Mouse (Mus musculus) liver, embryonic 16.5 days (tissue): ENCODE measurements around the gene Gpr3. TPM values are rescaled to one million over a fixed set of nuclear protein-coding genes. Genes with fewer than 3 reads are reported as not detected.

Source experiments
- ATAC-seq: fragments of 200-750 bp; cut with Nextera tagmentation; 2 replicates; pipeline ENCODE4 v1.8.0; 2017; ENCODE audit warnings: low read depth, mild to moderate bottlenecking, moderate number of reproducible peaks, moderate library complexity
- H3K27ac ChIP-seq: fragments of 300-500 bp; sonication (generic); 2 replicates; pipeline ENCODE4 v1.5.1; 2014; ENCODE audit warnings: mild to moderate bottlenecking, low read length
- H3K27me3 ChIP-seq: fragments of 300-500 bp; sonication (generic); 2 replicates; pipeline ENCODE4 v1.6.1; 2014; ENCODE audit warnings: low read depth, low read length, mixed read lengths; ENCODE audit not compliant: control insufficient read depth, insufficient read depth
- H3K36me3 ChIP-seq: fragments of 300-500 bp; sonication (generic); 2 replicates; pipeline ENCODE4 v1.6.1; 2014; ENCODE audit warnings: mild to moderate bottlenecking; ENCODE audit not compliant: control insufficient read depth, insufficient read depth
- H3K4me1 ChIP-seq: fragments of 300-500 bp; sonication (generic); 2 replicates; pipeline ENCODE4 v1.6.1; 2014; ENCODE audit warnings: low read depth, low read length, mixed read lengths; ENCODE audit not compliant: control insufficient read depth
- H3K4me2 ChIP-seq: fragments of 300-500 bp; sonication (generic); 2 replicates; pipeline ENCODE4 v1.6.1; 2014; ENCODE audit warnings: low read depth, low read length, mixed read lengths
- H3K4me3 ChIP-seq: fragments of 300-500 bp; sonication (generic); 2 replicates; pipeline ENCODE4 v1.5.1; 2014; ENCODE audit warnings: low read depth, mild to moderate bottlenecking, low read length
- H3K9ac ChIP-seq: fragments of 300-500 bp; sonication (generic); 2 replicates; pipeline ENCODE4 v1.6.1; 2014; ENCODE audit warnings: low read depth, low read length
- H3K9me3 ChIP-seq: fragments of 300-500 bp; sonication (generic); replicated peaks from 2 replicates; pipeline ENCODE4 v1.6.1; 2016; ENCODE audit warnings: low read length; ENCODE audit not compliant: control insufficient read depth
- whole genome bisulfite sequencing: fragments of 180-500 bp; shearing (Covaris S2); extraction: QIAGEN DNeasy Blood & Tissue Kit; methylation state at CpG from one replicate; pipeline ENCODE4 v1.1.7; 2014; ENCODE audit not compliant: insufficient replicate concordance; 5-methylcytosine and 5-hydroxymethylcytosine counted together
- polyA plus RNA-seq: library from polyadenylated mRNA; unstranded; fragments of >200 nt; fragmentation: Nextera tagmentation; extraction: Ambion mirVana; gene quantifications from 2 replicates; pipeline ENCODE4 v1.2.1, GENCODE M21; 2015

Gpr3 gene
- polyA plus RNA-seq, 1 experiment from 2014 or later, result not detected

- H3K9ac ChIP-seq, result no peak overlapping the region
- ATAC-seq, result no peak
- no peak overlapping the region for H3K27ac ChIP-seq
- H3K4me3 ChIP-seq, result no peak overlapping the region
- H3K4me2 ChIP-seq, result no peak overlapping the region
- no peaks in the 10 kb centered on the region for H3K9me3 ChIP-seq
- WGBS, result 85% methylated on average over 8 of the region's 8 CpGs
- H3K4me1 ChIP-seq, result peaks cover 3% of the 10 kb centered on the region; the same call in 1 of the 2 replicates
- peaks cover 48% of the 10 kb centered on the region for H3K36me3 ChIP-seq
- H3K27me3 ChIP-seq, result no peaks in the 10 kb centered on the region
Observed at GRCm38 (mm10) chr4:133185893-133186292, 26.4 kb downstream of the Gpr3 start.

- Histone ChIP-seq H3K27me3 (no peaks in the 10 kb centered on the region), H3K4me3 (no peak overlapping the region), H3K27ac (peak overlapping the region; percentile 29), H3K9ac (no peak overlapping the region), H3K4me2 (no peak overlapping the region), H3K36me3 (peaks cover 42% of the 10 kb centered on the region), H3K9me3 (no peaks in the 10 kb centered on the region), H3K4me1 (peaks cover 3% of the 10 kb centered on the region; the same call in 1 of the 2 replicates)
- peak; percentile 50; the same call in 1 of the 2 replicates for ATAC-seq
- WGBS, result 76% methylated on average over 15 of the region's 15 CpGs
Observed at GRCm38 (mm10) chr4:133184898-133185665, 27.3 kb downstream of the Gpr3 start.

- Histone ChIP-seq H3K4me3 (no peak overlapping the region), H3K9ac (no peak overlapping the region), H3K27me3 (no peaks in the 10 kb centered on the region), H3K36me3 (peaks cover 34% of the 10 kb centered on the region), H3K27ac (peak overlapping the region; percentile 29; the same call in 1 of the 2 replicates), H3K4me1 (peaks cover 3% of the 10 kb centered on the region; the same call in 1 of the 2 replicates), H3K9me3 (no peaks in the 10 kb centered on the region), H3K4me2 (no peak overlapping the region)
- ATAC-seq, result no peak
- 75% methylated on average over 14 of the region's 14 CpGs for WGBS
Observed at GRCm38 (mm10) chr4:133184031-133184897, 28.1 kb downstream of the Gpr3 start.

- Histone ChIP-seq H3K4me3 (no peak overlapping the region), H3K27me3 (no peaks in the 10 kb centered on the region), H3K4me2 (no peak overlapping the region), H3K9ac (no peak overlapping the region), H3K36me3 (peaks cover 24% of the 10 kb centered on the region), H3K27ac (no peak overlapping the region), H3K9me3 (no peaks in the 10 kb centered on the region), H3K4me1 (peaks cover 16% of the 10 kb centered on the region)
- WGBS, result 84% methylated on average over 8 of the region's 8 CpGs
- no peak for ATAC-seq
Observed at GRCm38 (mm10) chr4:133182439-133183033, 29.8 kb downstream of the Gpr3 start.

GRCm38 (mm10) chr4:133179258-133179657 lies 33.1 kb downstream of the Gpr3 start:
- Histone ChIP-seq H3K36me3 (peaks cover 4% of the 10 kb centered on the region; the same call in 1 of the 2 replicates), H3K27me3 (no peaks in the 10 kb centered on the region), H3K4me3 (no peak overlapping the region), H3K9ac (no peak overlapping the region), H3K4me1 (peaks cover 30% of the 10 kb centered on the region), H3K4me2 (no peak overlapping the region), H3K27ac (no peak overlapping the region), H3K9me3 (no peaks in the 10 kb centered on the region)
- ATAC-seq, result no peak
- WGBS, result 87% methylated on average over 7 of the region's 7 CpGs

- H3K4me1 ChIP-seq, result peaks cover 32% of the 10 kb centered on the region
- no peak overlapping the region for H3K9ac ChIP-seq
- H3K36me3 ChIP-seq, result peaks cover 4% of the 10 kb centered on the region; the same call in 1 of the 2 replicates
- peak overlapping the region; percentile 76 for H3K27ac ChIP-seq
- H3K9me3 ChIP-seq, result no peaks in the 10 kb centered on the region
- WGBS, result 18% methylated on average over 5 of the region's 5 CpGs
- peak; percentile 86 for ATAC-seq
- peak overlapping the region; percentile 42 for H3K4me2 ChIP-seq
- H3K27me3 ChIP-seq, result no peaks in the 10 kb centered on the region
- no peak overlapping the region for H3K4me3 ChIP-seq
Observed at GRCm38 (mm10) chr4:133178305-133178704, 34.0 kb downstream of the Gpr3 start.

- ATAC-seq, result no peak
- Histone ChIP-seq H3K4me1 (peaks cover 37% of the 10 kb centered on the region), H3K27ac (peak overlapping the region; percentile 76), H3K4me3 (no peak overlapping the region), H3K9me3 (no peaks in the 10 kb centered on the region), H3K9ac (no peak overlapping the region), H3K36me3 (peaks cover 4% of the 10 kb centered on the region; the same call in 1 of the 2 replicates), H3K27me3 (no peaks in the 10 kb centered on the region), H3K4me2 (no peak overlapping the region)
- 85% methylated on average over 18 of the region's 18 CpGs for WGBS
Observed at GRCm38 (mm10) chr4:133176761-133177403, 35.5 kb downstream of the Gpr3 start.

- Histone ChIP-seq H3K4me2 (no peak overlapping the region), H3K9me3 (no peaks in the 10 kb centered on the region), H3K27ac (no peak overlapping the region), H3K27me3 (no peaks in the 10 kb centered on the region), H3K4me1 (peaks cover 37% of the 10 kb centered on the region), H3K9ac (no peak overlapping the region), H3K4me3 (no peak overlapping the region), H3K36me3 (peaks cover 4% of the 10 kb centered on the region; the same call in 1 of the 2 replicates)
- ATAC-seq, result no peak
- whole genome bisulfite sequencing, result 75% methylated on average over 14 of the region's 14 CpGs
Observed at GRCm38 (mm10) chr4:133175998-133176760, 36.2 kb downstream of the Gpr3 start.
